In genomic region chr16:38958801-38959200, GRCm38 (mm10) we compare ENCODE assay signal across 21 mouse cellular contexts.
"Had no signal": no experiment of that assay in that cellular context is flagged by ENCODE, and none has a peak within 500 bp of the region (broad histone marks: within the 10 kb centered on the region; RNA-seq: fewer than 3 reads in every experiment).

No protein-coding gene starts in this region.

- H3K4me1 ChIP-seq: limb, embryonic 15.5 days; midbrain, embryonic 15.5 days had no signal

- H3K9ac ChIP-seq: limb, embryonic 12.5 days; limb, embryonic 15.5 days; liver, embryonic 14.5 days; liver, postnatal 0 days; lung, embryonic 14.5 days; midbrain, embryonic 12.5 days; midbrain, embryonic 15.5 days; neural tube, embryonic 12.5 days; neural tube, embryonic 15.5 days had no signal

- H3K27me3 ChIP-seq: limb, embryonic 12.5 days; limb, embryonic 15.5 days; midbrain, embryonic 12.5 days; midbrain, embryonic 15.5 days; neural tube, embryonic 12.5 days; neural tube, embryonic 15.5 days had no signal

- DNase-seq: kidney, adult 18-20 months; kidney, adult 9 months; kidney, postnatal 14 days; kidney, postnatal 4 days; left cerebral cortex, postnatal 4 days; liver, postnatal 0 days; lung, embryonic 14.5 days; right cerebral cortex, postnatal 4 days; thymus, postnatal 25 days had no signal

- H3K27ac ChIP-seq: limb, embryonic 12.5 days; limb, embryonic 15.5 days; liver, embryonic 14.5 days; macrophage; midbrain, embryonic 12.5 days; midbrain, embryonic 15.5 days; neural tube, embryonic 12.5 days; neural tube, embryonic 15.5 days; stomach, postnatal 0 days had no signal

- H3K4me3 ChIP-seq: limb, embryonic 12.5 days; limb, embryonic 15.5 days; midbrain, embryonic 12.5 days; midbrain, embryonic 15.5 days; neural tube, embryonic 12.5 days; neural tube, embryonic 15.5 days had no signal

- H3K9me3 ChIP-seq: midbrain, embryonic 15.5 days; neural tube, embryonic 12.5 days; neural tube, embryonic 15.5 days had no signal

- H3K4me2 ChIP-seq: limb, embryonic 12.5 days; limb, embryonic 15.5 days; liver, embryonic 11.5 days; lung, embryonic 14.5 days; midbrain, embryonic 12.5 days; midbrain, embryonic 15.5 days; neural tube, embryonic 12.5 days; neural tube, embryonic 15.5 days had no signal

- ATAC-seq: intestine, embryonic 16.5 days; liver, postnatal 0 days; lung, postnatal 0 days; midbrain, embryonic 15.5 days had no signal

- H3K36me3 ChIP-seq: limb, embryonic 12.5 days; limb, embryonic 15.5 days; midbrain, embryonic 12.5 days; midbrain, embryonic 15.5 days; neural tube, embryonic 12.5 days; neural tube, embryonic 15.5 days had no signal
